Mouse (Mus musculus) erythroid progenitor cell, adult 5-6 weeks (primary cell): Measurements from ENCODE around the gene H2-Ab1. TPM values are rescaled to one million over a fixed set of nuclear protein-coding genes. Genes with fewer than 3 reads are reported as not detected.

Source experiments
- ATAC-seq: replicated peaks from 2 replicates; pipeline ENCODE4 v1.8.0; 2016; ENCODE audit warnings: moderate number of reproducible peaks, mild to moderate bottlenecking, moderate TSS enrichment, inconsistent platforms; ENCODE audit not compliant: poor library complexity, low FRiP score, severe bottlenecking
- total RNA-seq, 2 experiments: library from RNA; stranded (forward) in 1 of 2; stranded (reverse) in 1 of 2; fragments of 150-400 nt in 1 of 2; fragments of 186-747, 209-891 nt in 1 of 2; gene quantifications; 2 replicates each; pipeline versions ENCODE4 v1.2.3 to v1.2.4; 2015 to 2017; ENCODE audit warnings: low replicate concordance in 2 of 2

Gene H2-Ab1
- total RNA-seq, 2 experiments from 2014 or later, result 31.9 to 50.2 TPM

DNA sequence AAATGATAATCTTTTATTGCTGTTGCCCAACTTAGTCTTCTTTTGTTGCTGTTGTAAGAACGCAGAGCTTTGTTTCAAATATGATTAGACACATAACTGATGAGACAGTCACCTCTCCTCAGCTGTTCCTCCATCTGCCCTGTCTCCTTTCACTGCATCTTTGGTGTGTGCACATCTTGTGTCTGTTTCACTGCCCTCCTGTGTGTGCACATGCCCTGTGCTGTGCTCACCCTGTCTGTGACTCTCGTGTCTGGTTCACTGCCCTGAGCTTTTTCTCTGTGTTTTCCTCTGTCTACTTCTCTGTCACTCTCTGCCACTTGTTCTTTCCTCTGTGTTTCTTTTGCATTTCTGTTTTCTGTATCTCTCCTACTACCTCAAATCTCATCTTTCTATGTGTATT is 12.7 kb downstream of the H2-Ab1 start:
- ATAC-seq, result no peak

GRCm38 (mm10) chr17:34270940-34271339 is 13.5 kb downstream of the H2-Ab1 start:
- no peak for ATAC-seq

DNA sequence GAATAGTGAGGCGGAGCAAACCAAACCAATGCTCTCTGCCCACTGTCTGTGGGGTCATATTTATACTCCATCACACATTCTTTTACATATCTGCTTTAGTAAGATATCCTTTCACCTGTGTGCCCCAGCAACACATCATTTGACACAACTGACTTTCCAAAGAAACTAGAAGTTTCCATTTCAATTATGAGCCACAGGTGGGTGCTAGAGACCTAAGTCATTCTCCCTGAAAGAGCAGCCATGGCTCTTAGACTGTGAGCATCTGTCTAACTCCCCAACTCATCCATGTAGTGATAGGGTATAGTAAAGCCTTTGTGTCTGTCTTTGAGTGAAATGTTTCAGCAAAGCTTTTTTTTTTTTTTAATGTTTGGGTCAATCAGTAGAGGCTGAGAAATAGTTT is 14.6 kb downstream of the H2-Ab1 start:
- ATAC-seq, result no peak

DNA sequence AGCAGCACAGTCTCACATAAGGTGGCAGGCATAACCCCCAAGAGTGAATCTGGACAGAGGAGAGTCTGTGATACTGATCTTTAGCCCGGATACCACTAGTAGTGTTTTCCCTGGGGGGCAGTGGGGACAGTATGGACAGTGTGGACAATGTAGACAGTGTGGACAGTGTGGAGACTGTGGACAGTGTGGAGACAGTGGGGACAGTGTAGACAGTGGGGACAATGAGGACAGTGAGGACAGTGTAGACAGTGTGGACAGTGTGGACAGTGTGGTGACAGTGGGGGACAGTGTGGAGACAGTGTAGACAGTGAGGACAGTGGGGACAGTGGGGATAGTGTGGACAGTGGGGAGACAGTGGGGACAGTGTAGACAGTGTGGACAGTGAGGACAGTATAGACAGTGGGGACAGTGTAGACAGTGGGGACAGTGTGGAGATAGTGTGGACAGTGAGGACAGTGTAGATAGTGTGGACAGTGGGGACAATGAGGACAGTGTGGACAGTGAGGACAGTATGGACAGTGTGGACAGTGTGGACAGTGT is 23.1 kb downstream of the H2-Ab1 start:
- no peak for ATAC-seq

GRCm38 (mm10) chr17:34281836-34282235 is 24.3 kb downstream of the H2-Ab1 start:
- no peak for ATAC-seq

GRCm38 (mm10) chr17:34285371-34285770 is 27.9 kb downstream of the H2-Ab1 start:
- no peak for ATAC-seq

DNA sequence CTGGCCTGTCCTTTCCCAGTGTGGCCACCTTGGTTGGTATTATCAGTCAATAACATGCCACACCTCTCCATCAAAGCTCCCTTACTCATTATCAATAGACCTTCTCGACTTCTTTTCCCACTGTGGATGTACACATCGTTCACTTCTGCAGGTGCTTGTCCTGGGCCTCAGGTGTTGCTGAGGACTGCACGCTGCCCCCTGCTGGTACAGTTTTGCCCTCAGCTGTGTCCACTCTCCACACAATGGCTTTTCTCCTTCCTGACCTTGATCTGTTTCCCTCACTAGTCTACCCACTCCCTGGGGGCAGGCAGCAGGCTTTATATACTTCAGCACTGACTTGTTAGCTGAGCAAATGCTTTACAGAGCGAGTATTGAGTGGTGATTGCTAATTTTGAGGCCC is 28.4 kb downstream of the H2-Ab1 start:
- ATAC-seq, result no peak

GRCm38 (mm10) chr17:34286501-34286900 is 29.0 kb downstream of the H2-Ab1 start:
- no peak for ATAC-seq

DNA sequence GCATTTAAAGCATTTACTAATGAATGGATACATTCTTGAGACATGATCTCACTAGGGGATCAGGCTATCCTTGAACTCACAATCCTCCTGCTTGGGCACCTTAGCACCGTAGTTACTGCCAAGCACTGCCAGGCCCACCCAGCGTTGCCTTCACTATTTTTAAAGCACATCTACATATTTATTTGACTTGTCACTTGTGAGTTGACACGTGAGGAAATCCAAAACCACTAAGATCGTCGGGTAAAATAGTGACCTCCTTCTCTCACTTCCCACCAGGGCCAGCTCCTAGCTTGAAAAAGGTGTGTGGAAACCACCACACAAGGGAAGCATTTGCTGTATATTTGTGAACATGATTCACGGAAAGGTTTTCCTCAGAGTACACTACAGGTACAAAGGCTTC is 29.5 kb downstream of the H2-Ab1 start:
- no peak for ATAC-seq

DNA sequence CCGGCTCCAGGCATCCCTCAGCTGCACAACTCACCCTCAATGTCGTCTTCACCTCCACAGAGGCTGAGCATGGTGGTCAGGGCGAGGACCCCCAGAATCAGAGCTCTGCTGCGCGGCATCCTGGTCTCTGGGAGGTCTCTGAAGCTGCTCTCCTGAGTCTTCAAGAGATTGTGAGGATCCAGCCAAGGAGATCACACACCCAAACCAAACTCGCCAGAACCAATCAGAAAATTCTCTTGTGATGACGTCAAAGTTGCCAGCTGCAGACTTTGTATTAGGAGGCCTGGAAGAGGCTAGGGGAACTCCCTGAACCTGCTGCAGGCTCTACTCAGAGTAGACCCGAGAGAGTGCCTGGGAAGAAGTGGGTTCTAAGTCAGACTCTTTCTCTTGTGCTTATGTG is 30.2 kb downstream of the H2-Ab1 start, which contains the start of gene H2-Aa:
Gene H2-Aa (minus strand): TSS at position 176 of the 400 bp plus-strand sequence.
- ATAC-seq, result no peak

DNA sequence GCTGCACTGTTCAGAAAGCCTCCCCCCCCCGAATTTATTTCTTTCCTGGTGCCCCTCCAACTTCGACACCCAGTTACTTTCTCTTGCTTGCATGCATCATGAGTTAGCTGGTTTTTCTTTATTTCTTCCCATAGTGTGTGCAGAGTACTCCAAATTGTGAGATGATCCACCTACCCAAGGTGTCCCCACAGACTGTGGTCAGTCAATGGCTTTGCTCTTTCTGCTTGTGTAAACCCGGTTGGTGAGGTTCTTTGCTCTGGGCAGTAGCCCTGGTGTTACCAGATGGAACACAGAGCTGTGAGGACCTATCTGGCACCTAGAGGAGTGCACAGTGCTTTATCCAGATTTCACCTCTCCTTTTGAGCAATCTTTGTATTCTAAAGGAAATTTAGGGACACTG is 30.6 kb downstream of the H2-Ab1 start:
- ATAC-seq, result no peak

DNA sequence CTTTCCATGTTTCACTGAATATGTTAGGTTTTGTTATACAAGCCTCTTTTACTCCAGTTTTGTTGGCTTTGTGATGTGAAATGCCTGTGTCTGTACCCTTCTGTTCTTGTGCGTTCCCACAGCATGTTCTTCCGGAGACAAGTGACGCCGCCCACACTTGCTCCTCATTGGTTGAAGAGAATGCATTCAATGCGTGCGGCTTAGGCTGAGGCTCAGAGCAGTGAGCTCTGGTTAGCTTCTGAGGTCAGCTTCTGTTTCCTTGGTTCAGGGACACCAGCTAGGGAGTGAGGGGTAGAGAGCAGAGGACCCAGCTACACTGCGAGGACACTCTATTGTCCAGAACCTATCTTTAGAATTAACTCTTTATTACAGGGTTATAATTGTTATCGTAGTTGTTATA is 34.1 kb downstream of the H2-Ab1 start:
- no peak for ATAC-seq

DNA sequence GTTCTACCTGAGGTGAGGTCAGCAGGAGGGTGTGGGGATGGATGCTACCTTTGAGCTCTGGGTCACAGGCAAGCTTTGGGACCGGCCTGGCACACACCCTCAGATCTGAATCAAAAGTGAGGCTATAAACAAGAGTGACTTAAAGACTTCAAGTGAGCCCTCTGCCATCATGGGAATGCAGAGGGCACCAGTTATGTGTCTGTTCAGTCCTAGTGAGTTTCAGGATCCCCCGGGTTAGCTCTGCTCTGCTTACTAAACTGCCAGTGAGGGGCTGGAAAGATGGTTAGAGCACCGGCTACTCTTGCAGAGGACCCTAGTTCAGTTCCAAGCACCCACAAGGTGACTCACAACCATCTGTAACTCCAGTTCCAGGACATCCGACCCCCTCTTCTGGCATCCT is 35.1 kb downstream of the H2-Ab1 start:
- ATAC-seq, result no peak

DNA sequence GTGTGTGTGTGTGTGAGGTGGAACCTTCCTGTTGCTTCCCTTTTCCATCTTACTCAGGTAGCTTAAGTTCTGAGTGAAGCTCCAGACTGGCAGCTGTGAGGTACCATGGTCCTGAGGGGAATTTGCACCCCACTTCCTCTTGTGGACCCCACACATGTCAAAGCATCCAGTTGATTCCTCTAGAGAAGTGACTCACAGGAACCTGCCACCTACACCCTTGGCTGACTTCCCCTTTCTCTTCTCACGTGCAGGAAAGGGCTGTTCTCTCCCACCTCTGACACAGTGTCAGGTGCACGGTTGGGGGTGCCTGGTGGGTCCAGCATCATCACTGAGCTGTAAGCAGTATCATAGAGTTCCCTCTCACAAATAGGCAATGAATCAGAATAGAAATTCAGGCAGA is 36.0 kb downstream of the H2-Ab1 start:
- ATAC-seq, result no peak

DNA sequence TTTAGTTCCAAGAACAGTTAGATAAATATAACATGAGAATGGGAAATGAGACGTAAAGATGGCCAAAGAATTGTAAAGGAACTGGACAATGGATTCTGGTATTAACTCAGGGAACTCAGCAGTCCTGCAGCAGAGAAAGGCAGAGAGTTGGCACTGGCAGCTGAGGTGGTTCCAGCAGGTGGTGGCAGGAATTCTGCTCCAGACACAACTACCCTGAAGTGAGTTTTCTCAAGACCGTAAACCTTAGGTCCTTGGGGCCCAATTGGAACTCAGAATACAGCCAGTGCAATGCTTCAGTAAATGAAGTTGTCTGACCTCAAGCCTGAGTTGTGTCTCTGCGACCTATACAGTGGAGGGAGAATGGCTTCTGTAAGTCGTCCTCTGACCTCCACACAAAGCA is 36.8 kb downstream of the H2-Ab1 start:
- ATAC-seq, result no peak

DNA sequence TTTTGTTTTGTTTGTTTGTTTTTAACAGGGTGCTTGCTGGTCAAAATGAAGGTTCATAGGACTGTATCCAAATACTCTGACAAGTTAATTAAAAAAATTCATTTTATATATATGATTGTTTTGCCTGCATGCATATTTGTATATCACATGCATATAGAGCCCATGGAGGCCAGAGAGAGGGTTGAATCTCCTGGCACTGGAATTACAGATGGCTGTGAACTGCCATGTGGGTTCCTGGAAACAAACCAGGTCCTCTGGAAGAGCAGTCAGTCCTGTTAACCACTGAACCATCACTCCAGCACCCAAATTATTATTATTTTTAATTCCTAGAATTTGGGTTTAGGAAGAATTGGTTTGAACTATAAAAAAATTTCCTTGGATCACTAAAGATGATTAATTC is 37.8 kb downstream of the H2-Ab1 start:
- no peak for ATAC-seq

- no peak for ATAC-seq
These were observed 38.7 kb downstream of the H2-Ab1 start for GRCm38 (mm10) chr17:34295891-34296794.

GRCm38 (mm10) chr17:34299356-34299755 is 41.9 kb downstream of the H2-Ab1 start:
- no peak for ATAC-seq

DNA sequence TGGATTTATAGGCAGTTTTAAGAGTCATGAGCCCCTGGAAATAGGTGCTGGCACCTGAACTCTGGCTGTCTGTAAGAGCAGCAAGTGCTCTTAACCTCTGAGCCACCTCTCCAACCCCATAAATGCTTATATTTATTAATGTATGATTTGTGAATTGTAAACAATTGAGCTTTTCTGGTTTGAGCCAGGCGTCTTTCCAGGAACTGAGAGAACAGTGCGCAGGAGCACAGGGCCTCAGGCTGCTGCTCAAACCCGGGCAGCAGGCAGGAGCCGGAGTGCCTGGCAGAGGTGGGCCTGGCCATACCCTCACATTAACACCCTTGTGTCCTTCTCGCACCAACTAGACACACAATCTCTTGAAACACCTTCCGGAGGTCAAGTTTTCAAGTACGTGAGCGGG is 42.6 kb downstream of the H2-Ab1 start:
- no peak for ATAC-seq

- no peak for ATAC-seq
These were observed 43.4 kb downstream of the H2-Ab1 start for GRCm38 (mm10) chr17:34300691-34301566.
